8 mouse cellular contexts compared by ENCODE assay signal in genomic region chr12:105322160-105322559, GRCm38 (mm10). TPM values are rescaled to one million over a fixed set of nuclear protein-coding genes. Genes with fewer than 3 reads are reported as not detected.
DNase-seq lines count a peak whose midpoint lies in the region; ATAC-seq lines count a peak whose summit lies in the region.

No protein-coding gene starts in this region.

- no peaks in the 10 kb centered on the region for H3K4me1 ChIP-seq in lung, embryonic 16.5 days (replicated peaks; ENCODE audit: control insufficient read depth, insufficient read depth, low read length)

- no peaks in the 10 kb centered on the region; the same call in 1 of the 2 replicates for H3K9me3 ChIP-seq in lung, embryonic 16.5 days (ENCODE audit: control insufficient read depth, low read length)

- WGBS in lung, embryonic 16.5 days: 22% methylated on average over 6 of the region's 6 CpGs

- H3K27ac ChIP-seq in lung, embryonic 16.5 days (ENCODE audit: low read length): no peak overlapping the region

- no peak overlapping the region for H3K4me2 ChIP-seq in lung, embryonic 16.5 days (ENCODE audit: low read depth, low read length)

- peak; percentile 23 for DNase-seq in gastrocnemius, postnatal 10 days
- no peak for DNase-seq in gastrocnemius, postnatal 36 days
- peak; percentile 89 for DNase-seq in ES-CJ7 (ENCODE audit: low read depth, low spot score)
- DNase-seq in heart, postnatal 10 days: peak; percentile 21 to 55
- no peak for DNase-seq in layer of hippocampus, adult 9-11 months
- no peak for DNase-seq in T-cell, adult 2 months (ENCODE audit: low spot score)
- no peak for DNase-seq in left cerebral cortex, postnatal 10 days (ENCODE audit: extremely low spot score in 1 of 2, low spot score in 2 of 2)

- H3K27me3 ChIP-seq in lung, embryonic 16.5 days (ENCODE audit: control insufficient read depth, insufficient read depth, low read depth, low read length): no peaks in the 10 kb centered on the region

- no peak overlapping the region for H3K9ac ChIP-seq in lung, embryonic 16.5 days (ENCODE audit: low read length)

- intact Hi-C loops in gastrocnemius, postnatal 36 days (cut with DNase I): no loop called here
- intact Hi-C loops in heart, postnatal 10 days (cut with DNase I): no loop called here
- intact Hi-C loops in left cerebral cortex, postnatal 10 days (cut with DNase I): no loop called here

- no peak overlapping the region for H3K4me3 ChIP-seq in lung, embryonic 16.5 days (ENCODE audit: low read length)

- ATAC-seq in lung, embryonic 16.5 days (ENCODE audit: low read depth): peak; percentile 45; the same call in 1 of the 2 replicates

- H3K36me3 ChIP-seq in lung, embryonic 16.5 days (ENCODE audit: control insufficient read depth, insufficient read depth, low read length): no peaks in the 10 kb centered on the region

RNA-seq across cellular contexts. Expression of gene Tunar, which starts 11.5 kb away (rescaled TPM):
- not detected for total RNA-seq in gastrocnemius, postnatal 10 days (2021)
- not detected for total RNA-seq in gastrocnemius, postnatal 36 days (2021)
- under 1 TPM in 1 of 2 experiments, not detected in 1; 0.07 TPM for total RNA-seq in heart, postnatal 10 days (2021)
- polyA plus RNA-seq in lung, embryonic 16.5 days (2015; fragmentation: Nextera tagmentation; extraction: Ambion mirVana): 0.16 and 0.24 TPM in 2 replicates
- total RNA-seq in left cerebral cortex, postnatal 10 days (2021): 10 to 100 TPM; 18.5 to 20.5 TPM

Comparison
In these comparisons a context has a peak if more than half of its experiments do, and no peak if none do; other contexts are left out.
1. DNase-seq: peak in gastrocnemius, postnatal 10 days (single experiment), ES-CJ7 (single experiment) and heart, postnatal 10 days (2 of 2); none in gastrocnemius, postnatal 36 days (0 of 2), layer of hippocampus, adult 9-11 months (single experiment), T-cell, adult 2 months (single experiment) and left cerebral cortex, postnatal 10 days (0 of 2).
2. RNA of gene Tunar, which starts 11.5 kb away (total RNA-seq): 18.5 to 20.5 TPM in left cerebral cortex, postnatal 10 days; 0.07 TPM in heart, postnatal 10 days, not detected in gastrocnemius, postnatal 10 days and not detected in gastrocnemius, postnatal 36 days; every median in the first group is over 10 times any median in the second.